Mouse (Mus musculus): ENCODE data around the gene Gstm3. TPM values are rescaled to one million over a fixed set of nuclear protein-coding genes. Genes with fewer than 3 reads are reported as not detected.
A peak's percentile ranks its signal among the peaks of the same experiment; 100 is the strongest.
"Not testable (repeated sequence)": the region's sequence is repeated elsewhere in the genome, so short reads cannot be mapped to it uniquely, and the experiment has no call there.

Gene Gstm3
- polyA plus RNA-seq (2015; fragmentation: Nextera tagmentation; extraction: Ambion mirVana), result 0.30 TPM in 1 of 2 replicates, not detected in the other

DNA sequence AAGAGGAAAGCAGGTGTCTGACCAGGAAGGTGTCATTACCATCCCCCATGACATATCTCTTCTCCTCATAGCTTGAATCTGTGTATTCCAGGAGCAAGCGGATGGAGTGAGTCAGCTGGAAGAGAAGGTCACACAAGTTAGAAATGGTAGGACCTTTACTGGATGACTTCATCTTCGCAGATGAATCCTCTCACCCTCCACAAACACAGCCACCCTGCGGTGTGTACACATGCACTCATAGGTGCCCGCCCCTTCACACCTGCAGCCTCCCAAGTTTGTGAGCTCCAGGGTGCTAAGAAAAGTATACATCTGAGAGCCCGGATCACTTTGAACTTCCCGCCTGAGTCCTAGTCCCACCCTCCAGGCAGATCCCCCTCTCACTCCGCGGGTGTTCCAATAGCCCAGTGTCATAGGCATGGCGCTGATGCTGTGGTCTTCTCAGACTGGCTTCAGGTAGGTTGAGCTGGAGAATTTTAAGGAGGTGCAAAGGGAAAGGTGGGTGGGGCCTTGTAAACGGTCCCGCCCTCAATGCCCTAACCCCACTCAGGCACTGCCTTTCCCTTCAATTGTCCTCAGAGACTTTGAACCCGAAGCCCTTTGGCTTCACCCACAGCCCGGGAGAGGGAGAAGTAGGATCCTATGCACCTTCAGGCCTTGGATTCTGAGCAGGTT is at the start of gene Gstm3:
Gene Gstm3, minus strand, starts transcription at position 560 of the 672 bp plus-strand sequence.
- H3K4me3 ChIP-seq, result no peak within 1 kb of the TSS
- H3K9me3 ChIP-seq (replicated peaks), result no peaks in the 10 kb centered on the region
- no peak for ATAC-seq (replicated peaks; ENCODE audit: insufficient number of reproducible peaks, insufficient read depth, low FRiP score, low read depth)
- H3K4me1 ChIP-seq (replicated peaks), result no peaks in the 10 kb centered on the region
- H3K27ac ChIP-seq, result no peak within 1 kb of the TSS
- 54% methylated on average over 13 of the region's 13 CpGs for WGBS
- H3K9ac ChIP-seq, result no peak within 1 kb of the TSS
- H3K36me3 ChIP-seq, result no peaks in the 10 kb centered on the region
- no peak within 1 kb of the TSS for H3K4me2 ChIP-seq
- peaks cover 2% of the 10 kb centered on the region; the same call in 1 of the 2 replicates for H3K27me3 ChIP-seq

DNA sequence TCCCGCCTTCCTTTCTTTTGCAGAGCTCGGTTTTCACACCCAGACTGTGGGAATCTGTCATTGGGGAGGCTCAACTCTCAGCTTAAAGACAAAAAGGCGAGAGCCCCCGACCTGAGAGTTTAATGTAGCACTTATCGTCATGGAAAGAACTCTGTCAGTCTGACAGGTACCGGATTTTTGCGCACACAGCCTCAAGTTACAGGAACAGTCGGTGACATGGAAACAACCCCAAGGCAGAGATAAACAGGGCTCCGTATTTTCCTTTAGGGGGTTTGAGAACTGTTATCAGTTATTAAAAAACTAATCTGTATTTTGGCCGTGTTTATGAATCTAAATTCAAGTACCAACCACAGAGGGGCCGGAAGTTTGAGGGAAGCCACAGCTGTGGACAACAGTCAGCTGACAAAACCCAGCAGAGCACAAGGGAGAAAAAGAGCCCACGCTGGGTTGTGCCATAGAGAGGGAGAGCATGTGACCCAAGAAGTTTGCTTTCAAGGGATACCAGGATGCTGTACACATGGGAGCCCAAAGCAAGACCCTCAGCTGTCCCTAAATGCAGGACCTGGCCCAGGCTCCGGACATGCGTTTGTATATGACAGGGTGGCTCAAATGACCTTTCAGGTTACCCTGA is 49.2 kb upstream of the Gstm3 start:
- Histone ChIP-seq H3K4me2 (peak overlapping the region; percentile 81), H3K9ac (peak overlapping the region; percentile 46; the same call in 1 of the 2 replicates), H3K4me3 (peak overlapping the region; percentile 55), H3K36me3 (no peaks in the 10 kb centered on the region), H3K27ac (peak overlapping the region; percentile 96), H3K27me3 (no peaks in the 10 kb centered on the region), H3K9me3 (replicated peaks) (no peaks in the 10 kb centered on the region), H3K4me1 (replicated peaks) (peaks cover 38% of the 10 kb centered on the region)
- ATAC-seq (replicated peaks; ENCODE audit: insufficient number of reproducible peaks, insufficient read depth, low FRiP score, low read depth), result no peak
- 17% methylated on average over 14 of the region's 14 CpGs for WGBS

DNA sequence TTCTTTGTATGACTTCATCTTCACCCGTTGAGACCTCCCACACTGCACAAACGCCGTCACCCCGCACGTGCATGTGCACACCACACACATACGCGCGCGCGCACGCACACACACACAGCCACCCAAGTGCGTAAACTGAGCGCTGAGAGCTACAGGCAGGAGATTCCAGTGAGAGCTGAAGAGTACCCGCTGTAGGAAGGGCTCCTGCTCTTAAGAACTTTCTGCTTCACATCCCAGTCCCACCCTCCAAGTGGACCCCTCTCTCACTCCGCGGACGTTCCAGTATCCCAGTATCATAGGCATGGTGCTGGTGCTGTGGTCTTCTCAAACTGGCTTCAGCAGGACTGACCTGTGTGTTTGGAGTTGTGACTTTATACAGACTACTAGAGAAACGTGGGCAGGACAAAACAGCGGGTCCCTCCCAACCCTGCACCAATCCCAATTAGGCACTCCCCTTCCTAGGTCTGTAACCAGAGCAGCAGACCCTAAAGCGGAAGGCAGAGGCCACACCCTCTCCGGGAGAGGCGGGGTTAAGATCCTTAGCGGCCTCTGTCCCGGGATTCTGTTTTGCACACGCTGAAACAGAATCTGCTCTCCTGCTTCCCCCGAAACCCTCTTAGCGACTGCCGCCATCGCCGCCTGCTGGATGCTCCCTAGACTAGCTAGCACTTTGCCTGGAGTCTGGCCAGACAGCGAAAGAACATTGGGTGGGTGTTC is 48.5 kb upstream of the Gstm3 start, which contains the start of gene Gstm1:
Gene Gstm1, minus strand, starts transcription at position 501 of the 717 bp plus-strand sequence.
- WGBS, result under 1% methylated on average over 31 of the region's 31 CpGs
- peak within 1 kb of the TSS; percentile 58 for H3K9ac ChIP-seq
- peak within 1 kb of the TSS; percentile 55 for H3K4me3 ChIP-seq
- peak; percentile 98 for ATAC-seq (replicated peaks; ENCODE audit: insufficient number of reproducible peaks, insufficient read depth, low FRiP score, low read depth)
- H3K27me3 ChIP-seq, result no peaks in the 10 kb centered on the region
- peak within 1 kb of the TSS; percentile 96 for H3K27ac ChIP-seq
- H3K36me3 ChIP-seq, result no peaks in the 10 kb centered on the region
- H3K4me1 ChIP-seq (replicated peaks), result peaks cover 42% of the 10 kb centered on the region
- no peaks in the 10 kb centered on the region for H3K9me3 ChIP-seq (replicated peaks)
- H3K4me2 ChIP-seq, result peak within 1 kb of the TSS; percentile 81

DNA sequence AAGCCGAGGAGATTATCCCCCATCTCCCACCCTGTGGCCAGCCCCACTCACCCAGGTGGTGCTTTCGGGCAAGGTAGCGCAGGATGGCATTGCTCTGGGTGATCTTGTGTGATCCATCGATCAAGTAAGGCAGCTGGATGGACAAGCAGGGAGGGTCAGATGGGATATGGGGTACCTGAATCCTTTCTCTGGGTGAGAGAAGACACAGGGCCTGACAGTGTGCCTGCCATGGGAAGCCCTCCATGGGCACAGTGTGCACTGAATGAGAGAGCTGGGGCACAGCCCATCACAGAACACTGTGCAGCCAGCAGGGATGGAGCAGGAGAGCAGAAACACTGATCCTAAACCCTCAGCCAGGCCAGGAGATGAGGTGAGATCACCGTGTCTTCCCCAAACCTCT is 47.4 kb upstream of the Gstm3 start:
- 86% methylated on average over 5 of the region's 5 CpGs for WGBS
- not testable (repeated sequence) for H3K36me3 ChIP-seq; ATAC-seq (replicated peaks; ENCODE audit: insufficient number of reproducible peaks, insufficient read depth, low FRiP score, low read depth); H3K27ac ChIP-seq; H3K9me3 ChIP-seq (replicated peaks); H3K27me3 ChIP-seq; H3K4me3 ChIP-seq; H3K9ac ChIP-seq
- Histone ChIP-seq H3K4me1 (replicated peaks) (peaks cover 43% of the 10 kb centered on the region), H3K4me2 (peak overlapping the region; percentile 81)

DNA sequence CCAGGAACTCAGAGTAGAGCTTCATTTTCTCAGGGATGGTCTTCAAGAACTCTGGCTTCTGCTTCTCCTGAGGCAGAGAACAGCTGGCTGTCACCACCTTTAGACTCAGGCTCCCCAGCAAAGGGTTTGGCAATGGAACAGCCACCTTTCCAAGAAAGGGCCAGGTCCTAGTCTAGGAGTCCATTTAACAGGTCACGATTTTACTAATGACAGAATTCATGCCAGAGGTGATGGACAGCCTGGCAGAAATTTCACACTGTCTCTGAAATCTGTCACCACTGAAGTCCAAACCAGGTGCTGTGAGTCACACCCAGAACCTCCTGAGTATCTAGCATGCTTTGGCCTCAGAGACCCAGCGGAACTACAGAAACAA is 45.9 kb upstream of the Gstm3 start:
- ATAC-seq (replicated peaks; ENCODE audit: insufficient number of reproducible peaks, insufficient read depth, low FRiP score, low read depth), result no peak
- H3K27ac ChIP-seq, result no peak overlapping the region
- 86% methylated on average over 2 of the region's 2 CpGs for WGBS
- H3K4me1 ChIP-seq (replicated peaks), result peaks cover 43% of the 10 kb centered on the region
- H3K9ac ChIP-seq, result no peak overlapping the region
- no peaks in the 10 kb centered on the region for H3K36me3 ChIP-seq
- no peaks in the 10 kb centered on the region for H3K27me3 ChIP-seq
- H3K9me3 ChIP-seq (replicated peaks), result no peaks in the 10 kb centered on the region
- no peak overlapping the region for H3K4me3 ChIP-seq
- H3K4me2 ChIP-seq, result no peak overlapping the region

DNA sequence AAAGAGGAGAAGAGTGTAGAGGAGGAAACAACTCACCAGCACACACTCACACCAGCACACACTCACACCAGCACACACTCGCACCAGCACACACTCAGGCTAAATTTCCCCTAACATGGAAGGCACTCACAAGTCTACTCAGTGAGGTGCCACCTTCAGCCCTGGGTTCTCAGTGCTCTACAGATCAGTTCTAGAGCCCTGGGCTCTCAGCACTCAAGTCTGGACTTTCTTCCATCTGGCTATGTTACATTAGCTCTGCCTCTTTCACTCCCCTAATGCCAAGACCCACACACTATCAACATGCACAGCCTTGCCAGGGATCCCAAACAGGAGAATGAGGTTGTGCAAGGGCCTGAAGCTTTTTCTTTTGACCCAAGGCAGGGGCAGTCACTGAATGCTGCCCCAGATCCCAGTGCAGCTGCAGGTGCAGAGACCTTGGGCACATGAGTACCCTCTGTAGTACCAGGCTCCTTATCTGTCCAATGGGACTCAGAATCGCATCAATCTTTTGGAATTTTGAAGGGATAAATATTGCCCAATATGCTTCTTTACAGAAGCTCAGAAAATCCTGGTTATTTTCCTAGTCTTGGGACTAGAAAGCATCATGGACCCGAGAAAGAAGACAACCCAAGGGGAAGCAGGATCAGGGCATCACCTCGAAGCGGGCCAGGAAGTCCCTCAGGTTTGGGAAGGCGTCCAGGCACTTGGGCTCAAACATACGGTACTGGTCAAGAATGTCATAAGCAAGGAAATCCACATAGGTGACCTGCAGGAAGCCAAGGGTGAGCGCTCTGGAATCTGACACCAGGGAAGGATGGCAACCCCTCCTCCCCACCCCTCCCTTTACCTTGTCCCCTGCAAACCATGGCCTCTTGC is 45.3 kb upstream of the Gstm3 start:
- Histone ChIP-seq H3K4me1 (replicated peaks) (peaks cover 37% of the 10 kb centered on the region), H3K9me3 (replicated peaks) (no peaks in the 10 kb centered on the region), H3K27me3 (no peaks in the 10 kb centered on the region), H3K9ac (no peak overlapping the region), H3K27ac (no peak overlapping the region), H3K4me3 (no peak overlapping the region), H3K36me3 (no peaks in the 10 kb centered on the region), H3K4me2 (no peak overlapping the region)
- ATAC-seq (replicated peaks; ENCODE audit: insufficient number of reproducible peaks, insufficient read depth, low FRiP score, low read depth), result no peak
- 79% methylated on average over 7 of the region's 8 CpGs for WGBS

- Histone ChIP-seq H3K36me3 (no peaks in the 10 kb centered on the region), H3K27me3 (no peaks in the 10 kb centered on the region), H3K4me3 (no peak overlapping the region), H3K9ac (no peak overlapping the region), H3K4me2 (no peak overlapping the region), H3K4me1 (replicated peaks) (peaks cover 28% of the 10 kb centered on the region), H3K27ac (peak overlapping the region; percentile 29; the same call in 1 of the 2 replicates), H3K9me3 (replicated peaks) (no peaks in the 10 kb centered on the region)
- ATAC-seq (replicated peaks; ENCODE audit: insufficient number of reproducible peaks, insufficient read depth, low FRiP score, low read depth), result no peak
- 65% methylated on average over 4 of the region's 4 CpGs for WGBS
Measured at GRCm38 (mm10) chr3:108013331-108013871, 44.3 kb upstream of the Gstm3 start.

DNA sequence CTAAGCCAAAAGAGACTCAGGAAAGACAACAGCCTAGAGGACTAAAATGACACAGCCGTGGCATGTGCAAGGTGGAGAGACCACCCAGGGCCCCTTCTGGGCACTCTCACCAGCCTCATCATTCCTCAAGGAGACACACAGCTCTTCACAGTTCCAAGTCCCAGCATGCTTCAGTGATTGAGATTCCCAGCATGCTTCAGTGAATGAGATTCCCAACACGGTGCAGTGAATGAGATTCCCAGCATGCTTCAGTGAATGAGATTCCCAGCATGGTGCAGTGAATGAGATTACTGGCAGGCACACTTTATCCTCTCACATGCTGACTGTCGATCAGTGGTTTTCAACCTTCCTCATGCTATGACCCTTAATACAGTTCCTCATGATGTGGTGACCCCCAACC is 42.5 kb upstream of the Gstm3 start:
- H3K27ac ChIP-seq, result no peak overlapping the region
- H3K4me3 ChIP-seq, result no peak overlapping the region
- 58% methylated on average over 3 of the region's 3 CpGs for WGBS
- no peaks in the 10 kb centered on the region for H3K36me3 ChIP-seq
- no peak overlapping the region for H3K9ac ChIP-seq
- no peaks in the 10 kb centered on the region for H3K27me3 ChIP-seq
- no peak overlapping the region for H3K4me2 ChIP-seq
- peaks cover 17% of the 10 kb centered on the region for H3K4me1 ChIP-seq (replicated peaks)
- no peak for ATAC-seq (replicated peaks; ENCODE audit: insufficient number of reproducible peaks, insufficient read depth, low FRiP score, low read depth)
- H3K9me3 ChIP-seq (replicated peaks), result no peaks in the 10 kb centered on the region

- H3K4me2 ChIP-seq, result no peak overlapping the region
- 0 out of 2 replicates have a peak, but pooled peaks have one; percentile 58 for ATAC-seq (replicated peaks; ENCODE audit: insufficient number of reproducible peaks, insufficient read depth, low FRiP score, low read depth)
- no peaks in the 10 kb centered on the region for H3K27me3 ChIP-seq
- WGBS, result 42% methylated on average over 2 of the region's 2 CpGs
- no peak overlapping the region for H3K27ac ChIP-seq
- no peaks in the 10 kb centered on the region for H3K36me3 ChIP-seq
- H3K4me1 ChIP-seq (replicated peaks), result peaks cover 17% of the 10 kb centered on the region
- H3K9me3 ChIP-seq (replicated peaks), result no peaks in the 10 kb centered on the region
- no peak overlapping the region for H3K9ac ChIP-seq
- no peak overlapping the region for H3K4me3 ChIP-seq
Measured at GRCm38 (mm10) chr3:108010286-108010685, 41.2 kb upstream of the Gstm3 start.

DNA sequence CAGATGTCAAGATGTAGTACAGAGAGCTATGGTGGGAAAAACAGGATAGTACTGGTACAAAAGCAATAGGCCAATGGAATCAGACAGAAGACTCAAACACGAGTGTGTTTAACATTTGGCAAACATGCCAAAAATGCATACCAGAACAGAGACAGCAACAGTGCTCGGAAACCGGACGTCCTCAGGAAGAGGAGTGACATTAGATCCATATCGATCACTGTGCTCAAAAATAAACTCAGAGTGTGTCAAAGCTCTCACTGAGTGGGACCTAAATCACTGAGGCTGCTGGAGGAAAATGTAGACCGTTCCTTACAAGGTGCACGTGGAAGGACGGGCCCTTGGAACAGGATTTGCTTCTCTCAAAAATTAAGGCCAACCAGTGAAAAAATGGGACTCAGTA is 32.9 kb upstream of the Gstm3 start:
- H3K27ac ChIP-seq, result no peak overlapping the region
- no peak overlapping the region for H3K9ac ChIP-seq
- no peak overlapping the region for H3K4me3 ChIP-seq
- H3K27me3 ChIP-seq, result no peaks in the 10 kb centered on the region
- no peak overlapping the region for H3K4me2 ChIP-seq
- H3K4me1 ChIP-seq (replicated peaks), result no peaks in the 10 kb centered on the region
- no peaks in the 10 kb centered on the region for H3K36me3 ChIP-seq
- WGBS, result 65% methylated on average over 8 of the region's 8 CpGs
- H3K9me3 ChIP-seq (replicated peaks), result no peaks in the 10 kb centered on the region
- ATAC-seq (replicated peaks; ENCODE audit: insufficient number of reproducible peaks, insufficient read depth, low FRiP score, low read depth), result no peak
